Mouse (Mus musculus) kidney, adult 8-10 months (tissue): Measurements from ENCODE around the gene Rragc.

Experiments used
- DNase-seq, 2 experiments: peaks; one replicate each; pipeline ENCODE4 v3.0.0; 2022

Rragc gene

GRCm38 (mm10) chr4:123956703-123957491, 39.7 kb downstream of the Rragc start:
- peak; percentile 51 to 68 for DNase-seq

- no peak for DNase-seq
Observed at GRCm38 (mm10) chr4:123957492-123957808, 40.2 kb downstream of the Rragc start.

- no peak for DNase-seq
Observed at GRCm38 (mm10) chr4:123957891-123958290, 40.6 kb downstream of the Rragc start.

GRCm38 (mm10) chr4:123960955-123961354, 43.7 kb downstream of the Rragc start:
- DNase-seq: no peak

GRCm38 (mm10) chr4:123962721-123963120, 45.5 kb downstream of the Rragc start:
- no peak for DNase-seq

- no peak for DNase-seq
Observed at GRCm38 (mm10) chr4:123968663-123969321, 51.5 kb downstream of the Rragc start.

GRCm38 (mm10) chr4:123969458-123969857, 52.2 kb downstream of the Rragc start:
- no peak for DNase-seq

GRCm38 (mm10) chr4:123971059-123971458, 53.8 kb downstream of the Rragc start:
- no peak for DNase-seq

- DNase-seq: no peak
Observed at GRCm38 (mm10) chr4:123972423-123973049, 55.3 kb downstream of the Rragc start.

GRCm38 (mm10) chr4:123982105-123982504, 64.9 kb downstream of the Rragc start:
- DNase-seq: no peak
